Mouse (Mus musculus): ENCODE measurements around the gene Trappc3.
A peak's percentile ranks its signal among the peaks of the same experiment; 100 is the strongest.

Gene Trappc3

DNA sequence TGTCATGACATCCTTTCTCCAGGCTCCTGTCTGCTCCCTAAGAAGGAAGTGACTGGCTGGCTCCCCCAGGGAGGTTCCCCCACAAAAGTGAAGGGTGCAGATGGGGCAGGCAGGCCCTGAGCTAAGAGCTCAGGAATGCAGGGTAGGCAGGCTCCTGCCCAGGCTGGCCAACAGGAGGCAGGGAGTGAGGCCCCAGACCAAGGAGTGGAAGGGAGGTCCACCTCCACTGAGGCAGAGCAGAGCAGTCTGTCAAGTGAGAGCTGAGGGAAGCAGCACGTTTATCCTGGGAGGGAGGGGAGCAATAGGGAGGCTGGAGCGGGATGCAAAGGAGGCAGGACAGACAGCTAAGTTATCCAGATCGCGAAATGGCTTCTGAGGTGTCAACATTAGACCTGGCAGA is 11.5 kb upstream of the Trappc3 start:
- no peak for DNase-seq (ENCODE audit: inconsistent age in 2 of 2, low spot score in 1 of 2)

DNA sequence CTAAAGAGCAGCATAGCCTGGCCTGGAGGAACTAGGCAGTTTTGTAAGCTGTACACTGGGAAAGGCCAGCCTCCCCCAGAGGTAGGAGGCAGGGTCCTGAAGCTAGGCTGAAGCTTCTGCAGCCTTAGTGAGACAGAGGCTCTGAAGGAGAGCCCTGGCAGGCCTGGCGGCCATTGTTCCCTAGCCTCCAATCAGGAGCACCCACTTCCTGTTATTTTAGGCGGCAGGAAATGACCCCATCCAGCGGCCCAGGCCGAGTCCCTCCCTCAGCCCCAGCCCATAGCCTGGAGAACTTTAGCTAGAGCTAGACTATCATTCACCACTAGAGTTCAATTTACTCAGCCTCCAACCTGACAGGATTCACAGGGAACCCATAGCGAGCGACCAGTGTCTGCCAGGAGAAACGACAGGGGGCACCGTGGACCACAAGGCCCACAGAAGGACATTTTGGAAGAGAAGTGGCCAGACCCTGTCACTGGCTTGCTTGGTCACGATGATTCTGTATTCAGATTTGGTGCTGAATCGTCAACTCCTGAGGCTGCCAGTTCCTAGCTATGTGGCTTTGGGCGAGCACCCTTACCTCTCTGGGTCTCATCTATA is 10.4 kb upstream of the Trappc3 start:
- peak in 1 of 2 experiments; percentile 67 for DNase-seq (ENCODE audit: inconsistent age in 2 of 2, low spot score in 1 of 2)

DNA sequence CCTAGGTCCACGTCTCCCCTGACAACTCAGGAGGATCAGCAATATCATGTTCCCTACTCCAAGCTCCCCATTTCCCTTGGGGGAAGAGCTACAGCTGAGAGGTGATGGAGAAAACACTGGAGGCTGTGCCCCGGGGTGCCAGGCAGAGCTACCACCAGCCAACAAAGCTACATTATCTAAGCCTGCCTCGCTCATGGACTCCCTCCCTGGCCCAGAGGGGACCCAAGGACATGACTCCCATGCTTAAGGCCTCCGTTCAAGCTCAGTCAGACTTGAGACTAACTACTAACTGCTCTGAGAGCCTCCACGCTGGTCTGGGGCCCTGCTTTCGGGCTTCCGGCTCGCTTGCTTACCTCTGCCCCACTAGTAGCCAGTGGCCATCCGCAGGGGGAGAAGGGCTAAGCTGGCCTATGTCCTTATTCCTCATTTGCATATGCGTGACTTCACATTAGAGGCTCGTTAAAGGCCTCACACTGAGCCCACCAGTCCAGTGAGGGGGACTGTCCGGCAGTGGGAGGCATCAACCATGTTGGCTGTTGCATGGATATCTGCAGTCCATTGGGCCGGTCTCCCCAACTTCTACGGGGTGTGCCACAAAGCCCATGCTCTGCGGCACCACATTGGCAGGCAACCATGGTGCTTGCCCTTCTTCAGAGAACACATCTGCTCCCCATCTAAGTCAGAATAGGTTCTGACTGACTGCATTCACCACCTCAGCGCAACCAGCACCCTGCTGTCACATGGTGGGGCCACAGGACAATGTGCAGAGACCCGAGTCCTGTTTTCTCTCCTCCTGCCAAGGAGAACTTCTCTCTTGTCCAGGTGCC is 9.5 kb upstream of the Trappc3 start:
- no peak for DNase-seq (ENCODE audit: inconsistent age in 2 of 2, low spot score in 1 of 2)

DNA sequence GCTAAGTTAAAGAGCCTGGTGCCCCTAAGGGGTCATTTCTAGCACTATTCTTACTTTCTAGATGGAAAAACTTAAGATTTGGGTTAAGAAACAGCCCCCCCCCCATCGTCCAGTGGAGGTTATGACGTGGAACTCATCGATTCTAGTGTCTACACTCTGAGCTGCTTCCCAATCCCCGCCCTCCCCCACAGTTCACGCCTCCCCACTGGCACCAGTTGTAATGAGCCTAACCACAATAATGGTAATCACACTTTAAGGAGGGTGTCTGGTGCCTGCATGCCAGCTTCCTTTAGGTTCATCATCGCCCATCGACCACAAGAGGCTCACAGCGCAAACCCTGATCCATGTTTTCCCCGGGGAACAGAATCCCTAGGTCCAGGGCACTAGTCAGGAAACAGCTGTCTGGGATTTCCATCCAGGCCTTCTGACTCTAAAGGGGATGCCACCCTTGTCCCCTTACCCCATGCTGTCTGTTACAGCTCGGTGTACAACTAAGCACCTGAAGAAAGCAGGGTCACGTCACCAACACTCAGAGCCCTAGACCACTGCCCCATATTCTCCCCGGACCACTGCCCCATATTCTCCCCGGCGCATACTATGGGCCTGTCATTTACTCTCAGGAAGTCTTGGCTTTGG is 8.4 kb upstream of the Trappc3 start:
- DNase-seq (ENCODE audit: inconsistent age in 2 of 2, low spot score in 1 of 2): no peak

DNA sequence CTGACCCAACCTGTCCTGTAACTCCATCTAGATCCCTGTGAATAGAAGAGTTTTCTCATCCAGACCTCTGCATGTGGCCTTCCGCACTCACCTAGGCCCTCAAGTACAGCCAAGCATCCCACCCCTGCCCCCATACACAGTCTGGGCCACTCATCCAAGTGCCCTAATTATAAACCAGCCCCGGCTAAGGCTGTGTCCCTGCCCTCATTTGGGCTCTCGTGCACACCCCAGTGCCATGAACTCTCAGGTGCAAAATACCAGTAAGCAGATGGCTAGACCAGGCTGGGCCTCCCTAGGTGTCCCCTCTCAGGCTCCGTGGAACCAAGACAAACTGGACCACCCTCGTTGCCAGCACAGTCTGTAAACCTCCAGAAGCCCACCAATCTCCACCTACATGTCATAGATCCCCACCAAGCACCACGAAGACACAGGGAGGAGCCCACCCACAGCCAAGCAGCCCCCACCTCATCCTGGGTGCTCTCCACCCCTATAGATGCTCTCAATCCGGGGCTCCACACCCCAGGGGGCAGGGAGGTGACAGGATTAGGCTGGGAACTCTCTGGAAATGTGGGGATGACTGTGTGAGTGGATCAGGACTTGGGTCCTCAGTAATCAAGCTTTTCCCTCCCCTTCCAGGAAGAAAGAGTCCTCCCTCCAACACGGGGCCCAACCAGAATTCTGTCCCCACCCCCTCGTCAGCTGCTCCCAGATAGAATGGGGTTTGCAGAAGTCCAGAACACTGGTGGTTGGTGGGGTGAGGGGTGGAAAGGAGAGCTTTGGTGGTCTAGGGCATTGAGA is 7.6 kb upstream of the Trappc3 start:
- DNase-seq (ENCODE audit: inconsistent age in 2 of 2, low spot score in 1 of 2): peak; percentile 59 to 75

DNA sequence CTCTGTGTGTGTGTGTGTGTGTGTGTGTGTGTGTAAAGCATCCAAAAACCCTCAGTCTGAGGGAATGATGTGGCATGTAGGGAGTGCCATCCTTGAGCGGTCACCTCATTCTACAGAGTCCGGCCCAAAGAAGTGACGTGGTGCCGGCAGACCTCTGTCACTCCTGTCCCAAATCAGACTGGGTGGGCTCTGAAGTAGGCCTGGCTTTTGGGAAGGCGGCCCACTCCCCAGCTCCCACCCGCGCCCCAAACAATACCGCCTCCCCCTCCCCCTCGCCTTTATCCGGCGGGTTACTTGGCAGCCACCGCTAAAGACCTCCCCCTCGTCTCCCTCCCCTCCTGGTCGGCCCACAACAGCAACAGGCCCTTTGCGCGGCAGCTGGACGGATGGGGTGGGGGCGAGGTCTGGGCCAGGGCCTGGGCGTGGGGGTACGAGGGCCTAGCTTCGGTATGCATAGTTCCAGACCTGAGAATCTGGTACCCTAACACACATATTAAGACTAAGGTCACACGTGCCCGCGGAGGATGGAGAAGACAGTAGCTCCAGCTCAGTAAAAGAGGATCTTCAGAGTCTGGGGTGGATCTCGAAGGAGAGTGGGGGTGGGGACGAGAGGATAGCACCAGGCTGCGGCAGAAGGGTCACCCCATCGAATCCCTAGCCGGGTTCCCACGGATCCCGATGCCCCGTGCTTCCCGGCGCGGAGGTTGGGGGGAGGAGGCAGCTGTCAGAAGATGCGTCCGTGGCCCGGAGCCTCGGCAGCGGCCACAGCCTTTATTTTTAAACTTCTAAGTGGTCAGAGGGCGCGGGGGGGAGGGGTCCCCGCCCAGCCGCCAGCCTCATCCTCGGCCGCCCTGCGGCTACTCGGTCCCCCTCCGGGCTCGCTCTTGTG is 6.8 kb upstream of the Trappc3 start:
- peak; percentile 54 to 78 for DNase-seq (ENCODE audit: inconsistent age in 2 of 2, low spot score in 1 of 2)

DNA sequence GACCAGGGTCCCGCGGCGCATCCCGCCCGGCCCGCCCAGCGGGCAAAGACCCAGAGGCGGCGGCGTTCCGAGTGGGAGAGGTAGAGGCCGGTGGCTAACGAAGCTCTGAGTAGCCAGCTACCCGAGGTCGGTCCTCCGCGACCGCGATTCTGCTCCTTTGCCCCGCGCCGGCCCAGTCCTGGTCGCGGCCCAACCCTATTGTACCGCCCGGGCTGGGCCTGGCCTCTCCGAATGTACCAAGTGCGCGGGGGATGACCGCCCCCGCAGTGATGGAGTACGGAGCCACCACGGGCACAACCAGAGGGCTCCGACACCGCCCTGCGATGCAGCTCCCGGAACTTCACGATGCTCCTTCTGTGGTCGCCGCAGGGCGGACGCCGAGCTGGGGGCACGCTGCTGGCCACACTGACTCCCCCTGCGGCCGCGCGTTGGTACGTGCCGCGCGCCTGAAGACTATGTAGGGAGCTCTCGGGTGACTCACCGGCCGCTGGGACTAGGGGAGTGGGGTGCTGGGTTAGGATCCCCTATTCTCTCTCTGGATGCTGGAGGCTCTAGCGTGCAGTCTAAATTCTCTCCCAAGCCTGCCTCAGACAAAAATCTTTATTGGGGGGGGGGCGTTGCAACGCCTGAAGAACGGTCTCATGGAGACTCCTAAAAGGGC is 5.9 kb upstream of the Trappc3 start, which contains the start of gene Map7d1:
Map7d1 (minus strand) TSS at position 213 of the 661 bp plus-strand sequence.
- peak; percentile 92 to 98 for DNase-seq (ENCODE audit: inconsistent age in 2 of 2, low spot score in 1 of 2)

DNA sequence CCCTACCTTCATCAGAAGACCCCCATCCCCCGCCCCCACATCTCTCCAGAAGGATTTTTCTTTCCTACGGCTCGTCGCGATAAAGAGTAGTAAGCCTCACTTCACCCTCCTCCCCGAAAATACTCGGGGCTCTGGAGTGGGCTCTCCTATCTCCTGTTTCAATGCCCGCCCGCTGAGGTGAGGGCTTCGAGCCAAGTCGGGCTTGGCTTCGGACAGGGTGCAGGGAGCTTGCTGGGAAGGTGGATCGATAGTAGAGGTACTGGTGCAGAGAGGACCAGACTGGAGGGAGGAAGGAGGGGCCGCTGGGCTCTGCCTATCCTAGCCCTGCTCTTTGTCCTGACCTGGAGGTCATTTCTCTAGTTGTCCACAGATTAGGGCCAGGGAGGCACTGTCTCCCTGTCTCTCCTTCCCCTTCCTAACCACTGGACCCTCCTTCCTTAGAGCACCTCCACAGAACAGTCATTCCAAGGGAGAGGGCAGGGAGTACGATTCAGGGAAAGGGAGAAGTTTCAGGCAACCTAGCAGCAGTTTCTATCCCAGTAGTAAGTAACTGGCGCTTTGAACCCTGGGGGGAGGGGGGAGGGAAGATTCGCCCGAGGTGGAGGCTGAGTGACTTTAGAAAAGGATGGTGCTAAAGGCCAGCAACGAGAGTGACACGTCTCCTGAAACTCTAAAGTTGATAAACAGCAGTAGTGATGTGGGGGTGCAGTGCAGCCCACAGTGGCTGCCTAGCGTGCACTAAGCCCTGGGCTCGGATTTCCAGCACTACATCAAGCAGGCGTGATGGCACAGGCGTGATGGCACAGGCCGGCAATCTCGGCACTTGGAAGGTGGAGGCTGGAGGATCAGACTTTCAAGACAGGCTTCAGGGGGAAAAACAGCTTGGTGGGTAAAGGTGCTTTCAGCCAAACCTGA is 4.9 kb upstream of the Trappc3 start:
- peak; percentile 67 to 80 for DNase-seq (ENCODE audit: inconsistent age in 2 of 2, low spot score in 1 of 2)

DNA sequence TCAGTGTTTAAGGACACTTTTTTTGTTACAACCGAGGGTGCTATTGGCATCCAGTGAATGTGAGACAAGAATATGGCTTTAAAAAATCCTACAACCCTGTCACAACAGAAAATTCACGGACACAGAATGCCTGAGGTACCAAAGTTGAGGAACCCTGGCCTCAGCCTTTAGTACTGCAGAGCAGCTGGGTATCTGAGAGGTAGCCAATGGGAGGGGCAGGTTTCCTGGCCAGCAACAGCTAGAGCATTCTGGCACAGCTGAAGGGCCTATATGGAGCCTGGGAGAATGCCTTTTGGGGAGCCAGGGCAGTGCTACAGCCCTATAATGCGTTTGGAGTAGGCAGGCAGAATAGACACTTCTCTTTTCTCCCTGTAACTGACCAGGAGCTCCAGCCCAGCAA is 3.1 kb upstream of the Trappc3 start:
- peak in 1 of 2 experiments; percentile 60 for DNase-seq (ENCODE audit: inconsistent age in 2 of 2, low spot score in 1 of 2)

DNA sequence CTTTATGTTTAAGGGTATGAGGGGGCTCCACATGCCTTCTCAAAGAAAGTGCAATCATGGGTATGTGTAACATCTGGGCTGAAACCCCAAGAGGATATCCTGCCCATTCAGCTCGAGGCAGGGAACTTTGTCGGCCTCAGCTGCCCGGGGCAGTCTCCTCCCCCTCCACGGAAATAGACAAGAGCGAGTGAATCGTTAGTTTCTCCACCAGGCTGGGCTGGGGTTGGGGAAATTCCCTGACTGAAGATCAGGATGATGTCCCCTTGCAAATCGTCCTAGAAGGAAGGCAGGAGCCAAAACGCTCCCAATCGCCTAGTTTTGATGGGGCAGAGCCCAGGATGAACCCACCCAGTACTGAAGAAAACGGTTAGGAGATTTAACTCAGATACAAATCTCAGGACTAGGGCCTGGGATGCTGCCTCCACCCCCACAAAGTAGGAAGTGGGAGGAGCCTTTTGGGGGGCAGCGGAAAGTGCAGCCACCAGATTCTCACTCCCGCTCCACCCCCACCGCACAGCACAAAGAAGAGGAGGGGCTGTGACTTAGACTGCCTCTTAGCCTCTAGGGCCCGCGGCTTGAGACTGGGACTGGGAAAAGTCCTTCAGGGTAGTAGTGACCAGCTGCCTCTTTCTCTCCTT is 2.5 kb upstream of the Trappc3 start:
- DNase-seq (ENCODE audit: inconsistent age in 2 of 2, low spot score in 1 of 2): peak; percentile 86 to 93

DNA sequence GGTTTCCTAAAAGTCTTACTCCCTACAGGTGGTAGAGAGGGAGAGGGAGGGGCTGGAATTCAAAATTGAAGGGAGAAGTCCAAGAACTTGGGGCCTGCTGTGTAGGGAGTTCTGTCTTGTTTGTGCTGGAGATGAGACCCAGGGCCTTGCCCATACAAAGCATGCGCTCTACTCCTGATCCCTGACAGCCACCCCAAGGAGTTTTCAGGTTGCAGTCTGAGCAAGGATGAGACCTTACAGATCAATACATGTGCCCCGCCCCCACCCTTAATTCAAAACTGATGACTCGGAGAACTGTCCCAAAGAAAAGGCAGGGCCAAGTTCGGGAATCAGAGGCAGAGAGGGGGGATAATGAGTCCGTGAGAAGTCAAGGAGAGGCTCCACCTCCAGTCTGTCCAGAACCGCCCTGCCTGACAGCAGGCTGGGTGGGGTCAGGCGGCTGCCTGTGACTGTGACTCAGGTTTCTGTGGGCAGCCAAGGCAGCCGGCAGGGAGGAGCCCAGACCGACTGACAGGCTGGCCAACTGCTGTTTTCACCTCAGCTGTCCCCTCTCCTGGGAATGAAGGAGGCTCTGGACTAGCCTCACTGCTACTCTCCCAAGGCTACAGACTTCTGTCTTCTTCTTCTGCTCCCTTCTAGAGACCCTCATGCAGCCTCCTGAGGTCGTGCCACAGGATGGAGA is 1.5 kb upstream of the Trappc3 start:
- peak; percentile 92 to 94 for DNase-seq (ENCODE audit: inconsistent age in 2 of 2, low spot score in 1 of 2)

DNA sequence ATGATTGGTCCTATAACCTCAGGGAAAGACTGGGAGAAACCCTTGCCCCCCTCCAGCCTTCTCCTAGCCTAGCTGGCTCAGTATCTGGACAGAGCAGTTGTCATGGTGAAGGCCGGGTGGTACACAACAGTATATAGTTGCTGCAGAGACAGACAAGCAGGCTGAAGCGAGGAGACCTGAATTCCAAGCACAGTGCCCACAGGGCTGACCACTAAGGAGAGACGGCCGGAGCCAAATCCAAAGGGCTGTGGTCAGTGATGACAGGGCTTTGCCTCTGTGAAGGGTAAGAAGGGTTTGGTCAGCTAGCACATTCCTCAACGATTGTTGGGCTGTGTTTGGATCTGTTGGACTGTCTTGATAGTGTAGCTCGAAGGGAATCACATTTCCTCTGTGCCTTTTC is 859 bp upstream of the Trappc3 start:
- DNase-seq (ENCODE audit: inconsistent age in 2 of 2, low spot score in 1 of 2): no peak

DNA sequence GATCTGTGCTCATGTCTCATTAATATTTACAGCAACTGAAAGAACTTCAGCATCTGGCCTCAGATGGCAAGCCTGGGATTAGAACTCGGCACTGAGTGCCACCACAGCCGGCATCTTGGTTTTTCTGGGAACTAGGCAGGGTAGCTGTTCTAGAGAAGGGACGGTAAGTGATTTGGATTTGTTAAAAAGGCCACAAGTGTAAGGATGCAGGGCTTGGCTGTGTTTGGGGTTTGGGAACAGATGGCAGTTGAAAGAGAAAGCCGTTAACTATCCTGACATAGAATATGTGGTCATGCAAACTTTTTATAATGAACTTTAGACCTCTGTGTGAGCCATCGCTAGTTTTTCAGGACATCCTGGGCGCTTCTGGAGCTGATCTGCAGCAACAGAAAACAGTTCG is 450 bp upstream of the Trappc3 start:
- no peak for DNase-seq (ENCODE audit: inconsistent age in 2 of 2, low spot score in 1 of 2)

DNA sequence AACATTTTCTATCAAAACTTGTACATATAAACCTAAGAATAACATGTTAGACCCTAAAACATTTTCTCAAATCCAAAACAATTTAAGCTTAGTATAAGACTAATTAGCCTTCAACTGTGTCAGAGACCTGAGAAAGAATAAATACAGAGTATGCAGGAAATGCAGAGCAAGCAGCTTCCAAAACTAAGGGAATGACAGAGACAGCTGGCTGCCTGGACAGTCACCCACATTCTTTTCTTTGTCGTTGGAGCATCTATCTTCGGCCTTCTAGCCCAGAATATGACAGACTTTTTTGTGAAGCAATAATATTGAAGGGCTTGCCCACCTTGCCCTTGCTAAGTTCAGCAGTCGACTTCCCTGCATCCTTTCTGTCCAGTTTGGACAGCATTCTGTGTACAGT is 7.2 kb downstream of the Trappc3 start:
- DNase-seq (ENCODE audit: inconsistent age in 2 of 2, low spot score in 1 of 2): no peak

DNA sequence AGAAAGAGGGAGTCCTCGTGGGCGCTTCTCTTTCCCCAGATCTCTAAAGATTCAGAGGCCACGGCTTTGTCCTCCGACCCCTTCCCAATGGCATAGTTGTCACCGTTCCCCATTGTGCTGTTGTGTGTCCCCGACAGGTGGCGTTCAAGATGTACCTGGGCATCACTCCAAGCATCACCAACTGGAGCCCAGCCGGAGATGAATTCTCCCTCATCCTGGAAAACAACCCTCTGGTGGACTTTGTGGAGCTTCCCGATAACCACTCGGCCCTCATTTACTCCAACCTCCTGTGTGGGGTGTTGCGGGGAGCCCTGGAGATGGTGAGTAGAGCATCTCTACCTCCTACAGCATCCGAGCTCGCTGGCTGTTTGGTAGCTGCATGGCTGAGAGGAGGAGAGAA is 11.6 kb downstream of the Trappc3 start:
- DNase-seq (ENCODE audit: inconsistent age in 2 of 2, low spot score in 1 of 2): no peak

DNA sequence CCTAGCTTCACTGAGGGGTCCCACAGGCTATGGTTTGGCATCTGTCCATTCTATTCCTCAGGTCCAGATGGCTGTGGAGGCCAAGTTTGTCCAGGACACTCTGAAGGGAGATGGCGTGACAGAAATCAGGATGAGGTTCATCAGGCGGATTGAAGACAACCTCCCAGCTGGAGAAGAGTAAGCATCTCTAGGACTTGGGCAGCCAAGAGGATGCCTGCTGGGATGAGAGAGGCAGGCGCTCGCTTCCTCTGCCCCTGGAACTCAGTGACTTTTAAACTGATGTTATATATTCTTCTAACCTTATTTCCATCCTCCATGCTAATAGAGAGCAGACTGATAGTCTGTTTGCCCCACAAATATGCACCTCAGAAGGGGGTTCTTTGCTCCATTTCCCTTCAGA is 13.0 kb downstream of the Trappc3 start:
- no peak for DNase-seq (ENCODE audit: inconsistent age in 2 of 2, low spot score in 1 of 2)

DNA sequence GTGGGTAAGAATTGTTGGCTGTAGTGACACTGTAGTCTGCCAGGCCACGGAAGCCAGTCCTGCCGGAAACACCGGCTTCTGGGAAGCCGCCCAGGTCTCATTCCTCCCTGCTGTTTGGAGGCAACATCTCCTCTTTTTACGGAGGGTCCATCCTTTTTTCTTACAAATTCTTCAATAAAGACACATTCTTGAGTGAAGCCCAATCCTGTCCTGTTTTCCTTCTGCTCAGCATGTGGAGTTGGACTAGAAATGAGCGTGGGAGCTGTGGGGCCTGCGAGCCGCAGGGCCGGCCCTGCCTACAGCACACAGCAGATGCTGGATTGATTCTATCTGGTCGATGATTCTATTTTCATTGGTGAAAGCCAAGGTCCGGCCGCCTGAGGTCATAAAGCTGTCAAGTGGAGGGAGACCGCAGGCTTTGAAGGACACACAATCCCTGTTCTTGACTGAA is 13.6 kb downstream of the Trappc3 start:
- peak; percentile 65 to 86 for DNase-seq (ENCODE audit: inconsistent age in 2 of 2, low spot score in 1 of 2)

Data from adrenal gland, adult (tissue).